Mouse (Mus musculus): ENCODE measurements around the gene Hnrnpk. TPM values are rescaled to one million over a fixed set of nuclear protein-coding genes. Genes with fewer than 3 reads are reported as not detected.
A peak's percentile ranks its signal among the peaks of the same experiment; 100 is the strongest.
"Not testable (repeated sequence)": the region's sequence is repeated elsewhere in the genome, so short reads cannot be mapped to it uniquely, and the experiment has no call there.

Hnrnpk gene
- polyA plus RNA-seq, 1 experiment from 2014 or later = 1,359 TPM

- Histone ChIP-seq H3K27me3 (replicated peaks) (no peaks in the 10 kb centered on the region), H3K9ac (peak within 1 kb of the TSS; percentile 76), H3K4me1 (peaks cover 15% of the 10 kb centered on the region), H3K4me3 (peak within 1 kb of the TSS; percentile 88), H3K36me3 (replicated peaks) (peaks cover 24% of the 10 kb centered on the region), H3K9me3 (no peaks in the 10 kb centered on the region), H3K27ac (peak within 1 kb of the TSS; percentile 55; the same call in 1 of the 2 replicates), H3K4me2 (peak within 1 kb of the TSS; percentile 98)
- 2% methylated on average over 78 of the region's 80 CpGs for WGBS
- ATAC-seq (replicated peaks) = peak; percentile 85
Observed at GRCm38 (mm10) chr13:58384779-58385546, 18.2 kb downstream of the Hnrnpk start, which contains the start of gene 2210016F16Rik. 2210016F16Rik (minus strand) TSS chr13:58385225.

- no peaks in the 10 kb centered on the region for H3K27me3 ChIP-seq (replicated peaks)
- H3K4me2 ChIP-seq = peak overlapping the region; percentile 98
- peaks cover 15% of the 10 kb centered on the region for H3K4me1 ChIP-seq
- H3K9ac ChIP-seq = peak overlapping the region; percentile 76
- H3K9me3 ChIP-seq = no peaks in the 10 kb centered on the region
- 38% methylated on average over 11 of the region's 11 CpGs for WGBS
- peak overlapping the region; percentile 88 for H3K4me3 ChIP-seq
- no peak overlapping the region for H3K27ac ChIP-seq
- peak; percentile 62; the same call in 1 of the 2 replicates for ATAC-seq (replicated peaks)
- H3K36me3 ChIP-seq (replicated peaks) = peaks cover 24% of the 10 kb centered on the region
Observed at GRCm38 (mm10) chr13:58384371-58384770, 18.8 kb downstream of the Hnrnpk start.

GRCm38 (mm10) chr13:58373153-58373470, 30.0 kb downstream of the Hnrnpk start:
- no peak for ATAC-seq (replicated peaks)
- WGBS = 88% methylated on average over 2 of the region's 2 CpGs

GRCm38 (mm10) chr13:58372278-58373152, 30.6 kb downstream of the Hnrnpk start:
- Histone ChIP-seq H3K4me1 (no peaks in the 10 kb centered on the region), H3K9ac (no peak overlapping the region), H3K27ac (no peak overlapping the region), H3K36me3 (replicated peaks) (no peaks in the 10 kb centered on the region), H3K27me3 (replicated peaks) (no peaks in the 10 kb centered on the region), H3K4me2 (no peak overlapping the region), H3K4me3 (no peak overlapping the region), H3K9me3 (no peaks in the 10 kb centered on the region)
- 84% methylated on average over 5 of the region's 5 CpGs for WGBS
- no peak for ATAC-seq (replicated peaks)

More at GRCm38 (mm10) chr13:58373153-58373470, 30.0 kb downstream of the Hnrnpk start:
- no peak overlapping the region for H3K4me3 ChIP-seq
- no peaks in the 10 kb centered on the region for H3K9me3 ChIP-seq
- H3K9ac ChIP-seq = no peak overlapping the region
- H3K27me3 ChIP-seq (replicated peaks) = no peaks in the 10 kb centered on the region
- H3K4me1 ChIP-seq = no peaks in the 10 kb centered on the region
- H3K36me3 ChIP-seq (replicated peaks) = no peaks in the 10 kb centered on the region
- no peak overlapping the region for H3K27ac ChIP-seq
- no peak overlapping the region for H3K4me2 ChIP-seq

- 85% methylated on average over 4 of the region's 4 CpGs for WGBS
- H3K27me3 ChIP-seq (replicated peaks) = no peaks in the 10 kb centered on the region
- H3K4me2 ChIP-seq = no peak overlapping the region
- H3K9me3 ChIP-seq = no peaks in the 10 kb centered on the region
- no peak for ATAC-seq (replicated peaks)
- H3K36me3 ChIP-seq (replicated peaks) = no peaks in the 10 kb centered on the region
- no peak overlapping the region for H3K4me3 ChIP-seq
- H3K9ac ChIP-seq = no peak overlapping the region
- no peak overlapping the region for H3K27ac ChIP-seq
- H3K4me1 ChIP-seq = no peaks in the 10 kb centered on the region
Observed at GRCm38 (mm10) chr13:58368835-58369234, 34.3 kb downstream of the Hnrnpk start.

GRCm38 (mm10) chr13:58367641-58368040, 35.5 kb downstream of the Hnrnpk start:
- H3K27me3 ChIP-seq (replicated peaks) = no peaks in the 10 kb centered on the region
- H3K36me3 ChIP-seq (replicated peaks) = no peaks in the 10 kb centered on the region
- no peaks in the 10 kb centered on the region for H3K4me1 ChIP-seq
- no peak overlapping the region for H3K4me3 ChIP-seq
- 67% methylated on average over 1 of the region's 1 CpGs for WGBS
- ATAC-seq (replicated peaks) = no peak
- H3K4me2 ChIP-seq = no peak overlapping the region
- H3K27ac ChIP-seq = no peak overlapping the region
- no peaks in the 10 kb centered on the region for H3K9me3 ChIP-seq
- no peak overlapping the region for H3K9ac ChIP-seq

GRCm38 (mm10) chr13:58366373-58366772, 36.8 kb downstream of the Hnrnpk start:
- Histone ChIP-seq H3K4me2 (no peak overlapping the region), H3K27me3 (replicated peaks) (no peaks in the 10 kb centered on the region), H3K4me1 (no peaks in the 10 kb centered on the region), H3K9me3 (no peaks in the 10 kb centered on the region), H3K9ac (no peak overlapping the region), H3K36me3 (replicated peaks) (no peaks in the 10 kb centered on the region), H3K4me3 (no peak overlapping the region), H3K27ac (no peak overlapping the region)
- no peak for ATAC-seq (replicated peaks)
- WGBS = 89% methylated on average over 3 of the region's 3 CpGs

GRCm38 (mm10) chr13:58365179-58365578, 38.0 kb downstream of the Hnrnpk start:
- H3K4me3 ChIP-seq; H3K27me3 ChIP-seq (replicated peaks); H3K9ac ChIP-seq; H3K27ac ChIP-seq; H3K36me3 ChIP-seq (replicated peaks); ATAC-seq (replicated peaks); H3K4me2 ChIP-seq; H3K9me3 ChIP-seq; H3K4me1 ChIP-seq: not testable (repeated sequence)
- WGBS = 81% methylated on average over 8 of the region's 8 CpGs

GRCm38 (mm10) chr13:58364353-58365175, 38.6 kb downstream of the Hnrnpk start:
- H3K36me3 ChIP-seq (replicated peaks) = no peaks in the 10 kb centered on the region
- H3K27me3 ChIP-seq (replicated peaks) = no peaks in the 10 kb centered on the region
- no peak overlapping the region for H3K4me3 ChIP-seq
- WGBS = 81% methylated on average over 8 of the region's 8 CpGs
- H3K27ac ChIP-seq = no peak overlapping the region
- H3K4me2 ChIP-seq = no peak overlapping the region
- H3K9me3 ChIP-seq = no peaks in the 10 kb centered on the region
- H3K9ac ChIP-seq = no peak overlapping the region
- H3K4me1 ChIP-seq = no peaks in the 10 kb centered on the region
- no peak for ATAC-seq (replicated peaks)

- Histone ChIP-seq H3K4me2 (peak overlapping the region; percentile 97), H3K4me1 (peaks cover 8% of the 10 kb centered on the region; the same call in 1 of the 2 replicates), H3K36me3 (replicated peaks) (no peaks in the 10 kb centered on the region), H3K9me3 (no peaks in the 10 kb centered on the region), H3K9ac (peak overlapping the region; percentile 64; the same call in 1 of the 2 replicates), H3K4me3 (peak overlapping the region; percentile 83), H3K27ac (peak overlapping the region; percentile 60), H3K27me3 (replicated peaks) (no peaks in the 10 kb centered on the region)
- WGBS = 4% methylated on average over 7 of the region's 7 CpGs
- ATAC-seq (replicated peaks) = peak; percentile 78; the same call in 1 of the 2 replicates
Observed at GRCm38 (mm10) chr13:58359304-58359653, 43.9 kb downstream of the Hnrnpk start.

- H3K4me2 ChIP-seq = peak within 1 kb of the TSS; percentile 97
- ATAC-seq (replicated peaks) = peak; percentile 98
- peaks cover 8% of the 10 kb centered on the region; the same call in 1 of the 2 replicates for H3K4me1 ChIP-seq
- peak within 1 kb of the TSS; percentile 60 for H3K27ac ChIP-seq
- H3K4me3 ChIP-seq = peak within 1 kb of the TSS; percentile 83
- H3K9ac ChIP-seq = peak within 1 kb of the TSS; percentile 64
- under 1% methylated on average over 83 of the region's 85 CpGs for WGBS
- H3K9me3 ChIP-seq = no peaks in the 10 kb centered on the region
- H3K27me3 ChIP-seq (replicated peaks) = no peaks in the 10 kb centered on the region
- H3K36me3 ChIP-seq (replicated peaks) = no peaks in the 10 kb centered on the region
Observed at GRCm38 (mm10) chr13:58358629-58359303, 44.4 kb downstream of the Hnrnpk start, which contains the start of gene Kif27. Kif27 (minus strand) TSS chr13:58359122.

All from midbrain, embryonic 15.5 days (tissue).